Mouse (Mus musculus): Measurements from ENCODE around the gene Olfr1204. TPM values are rescaled to one million over a fixed set of nuclear protein-coding genes. Genes with fewer than 3 reads are reported as not detected.

Gene Olfr1204
- total RNA-seq (2021) = not detected
- long read RNA-seq, experiment 1 = 0 reads
- long read RNA-seq, experiment 2 = 0 reads

- Histone ChIP-seq H3K27ac (no peak within 1 kb of the TSS), H3K4me3 (no peak within 1 kb of the TSS)
- no peak for DNase-seq
- intact Hi-C loops (cut with DNase I) = no loop called here
- TF ChIP-seq CTCF (IDR thresholded peaks at IDR 0.05) = no peak
These were observed at the start of gene Olfr1204 for GRCm38 (mm10) chr2:88848992-88849391. Gene Olfr1204 (plus strand): TSS chr2:88849292.

DNA sequence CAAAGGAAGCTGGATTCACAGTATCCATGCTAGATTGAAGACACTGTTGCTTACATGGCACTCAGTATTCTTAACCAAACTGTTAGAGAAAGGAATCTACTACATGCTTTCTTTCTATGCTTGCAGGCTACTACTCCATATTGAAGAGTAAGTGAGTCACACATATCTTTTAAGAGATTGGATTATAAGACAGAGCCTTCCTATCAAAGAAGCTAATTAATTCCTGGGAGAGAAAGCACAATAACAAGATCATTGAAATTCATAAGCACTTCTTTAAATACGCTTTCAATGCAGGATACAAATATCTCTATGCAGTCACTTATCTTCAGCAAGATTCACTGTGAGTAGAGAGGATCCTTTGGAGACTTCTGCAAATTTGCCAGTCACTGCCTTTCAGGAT lies 34.9 kb upstream of the Olfr1204 start, which contains the start of gene Olfr1202:
TSS of gene Olfr1202 (plus strand) at position 301 of the 400 bp plus-strand sequence.
- intact Hi-C loops (cut with DNase I) = no loop called here
- no peak for DNase-seq
- H3K27ac ChIP-seq = no peak within 1 kb of the TSS
- TF ChIP-seq CTCF (IDR thresholded peaks at IDR 0.05) = no peak
- H3K4me3 ChIP-seq = no peak within 1 kb of the TSS

DNA sequence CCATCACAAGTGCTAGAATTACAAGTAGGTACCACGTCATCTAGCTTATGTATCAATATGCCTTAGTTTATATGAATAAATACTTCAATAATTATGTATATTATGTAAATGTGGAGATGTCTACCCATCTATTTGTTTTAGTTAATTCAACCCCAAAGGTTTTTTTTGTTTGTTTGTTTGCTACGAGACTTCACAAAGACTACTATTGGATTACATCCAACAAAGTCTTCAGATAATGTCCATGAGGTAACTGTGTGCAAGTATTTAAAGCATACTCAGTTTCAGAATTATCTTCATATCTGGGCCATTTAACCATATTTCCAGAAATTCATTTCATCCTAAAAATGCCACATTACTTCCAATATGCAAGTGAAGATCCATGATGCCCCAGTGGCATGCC lies 19.7 kb upstream of the Olfr1204 start, which contains the start of gene Olfr1205:
TSS of gene Olfr1205 (plus strand) at position 301 of the 400 bp plus-strand sequence.
- no peak for TF ChIP-seq CTCF (IDR thresholded peaks at IDR 0.05)
- H3K4me3 ChIP-seq = no peak within 1 kb of the TSS
- H3K27ac ChIP-seq = no peak within 1 kb of the TSS
- DNase-seq = no peak
- intact Hi-C loops (cut with DNase I) = no loop called here

- intact Hi-C loops (cut with DNase I) = no loop called here
- no peak overlapping the region for H3K4me3 ChIP-seq
- H3K27ac ChIP-seq = no peak overlapping the region
- DNase-seq = no peak
- TF ChIP-seq CTCF (IDR thresholded peaks at IDR 0.05) = no peak
These were observed 10.6 kb upstream of the Olfr1204 start for GRCm38 (mm10) chr2:88838477-88838876.

- no peak for TF ChIP-seq CTCF (IDR thresholded peaks at IDR 0.05)
- no peak for DNase-seq
- Histone ChIP-seq H3K27ac (no peak within 1 kb of the TSS), H3K4me3 (no peak within 1 kb of the TSS)
- intact Hi-C loops (cut with DNase I) = no loop called here
These were observed 13.8 kb downstream of the Olfr1204 start, which contains the start of gene Olfr1206 for GRCm38 (mm10) chr2:88862931-88863330. Gene Olfr1206 (plus strand): TSS chr2:88863231.

DNA sequence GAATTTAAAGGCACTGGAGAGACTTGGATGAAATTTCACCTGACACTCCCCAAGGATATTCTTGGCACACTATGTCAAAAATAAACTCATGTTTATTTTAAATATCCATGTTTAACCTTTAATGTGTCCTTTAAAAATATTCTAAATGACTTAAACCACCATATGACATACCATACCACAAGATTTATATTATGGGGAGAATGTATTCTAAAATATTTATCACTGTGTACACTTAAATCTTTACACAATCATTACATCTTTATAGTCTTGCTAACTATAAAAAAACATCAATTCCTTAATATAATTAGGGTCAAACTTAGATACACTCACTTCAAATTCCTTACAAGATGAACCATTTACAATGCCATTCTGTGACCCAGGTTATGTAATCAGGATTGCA lies 53.1 kb downstream of the Olfr1204 start, which contains the start of gene Olfr1208:
TSS of gene Olfr1208 (minus strand) at position 101 of the 400 bp plus-strand sequence.
- Histone ChIP-seq H3K4me3 (no peak within 1 kb of the TSS), H3K27ac (no peak within 1 kb of the TSS)
- no peak for DNase-seq
- intact Hi-C loops (cut with DNase I) = no loop called here
- TF ChIP-seq CTCF (IDR thresholded peaks at IDR 0.05) = no peak

Other genes with a start within 250 kb of the Olfr1204 start
- not detected for gene Olfr1191-ps1, start 208.8 kb upstream of the Olfr1204 start, total RNA-seq (2021)
- gene Olfr1192-ps1, start 200.8 kb upstream of the Olfr1204 start, total RNA-seq (2021) = not detected
- not detected for gene Olfr1193, start 173.7 kb upstream of the Olfr1204 start, total RNA-seq (2021)
- not detected for gene Olfr1195, start 160.1 kb upstream of the Olfr1204 start, total RNA-seq (2021)
- not detected for gene Olfr1196, start 144.7 kb upstream of the Olfr1204 start, total RNA-seq (2021)
- not detected for gene Olfr1197, start 116.9 kb upstream of the Olfr1204 start, total RNA-seq (2021)
- not detected for gene Olfr1198, start 97.9 kb upstream of the Olfr1204 start, total RNA-seq (2021)
- not detected for gene Olfr1199, start 88.8 kb upstream of the Olfr1204 start, total RNA-seq (2021)
- gene Olfr1200, start 78.8 kb upstream of the Olfr1204 start, total RNA-seq (2021) = not detected
- not detected for gene Olfr1201, start 56.3 kb upstream of the Olfr1204 start, total RNA-seq (2021)
- gene Olfr1202, start 34.8 kb upstream of the Olfr1204 start, total RNA-seq (2021) = not detected
- not detected for gene Olfr1205, start 19.6 kb upstream of the Olfr1204 start, total RNA-seq (2021)
- not detected for gene Olfr1206, start 13.9 kb downstream of the Olfr1204 start, total RNA-seq (2021)
- not detected for gene Olfr1208, start 53.0 kb downstream of the Olfr1204 start, total RNA-seq (2021)
- not detected for gene Olfr1209, start 65.9 kb downstream of the Olfr1204 start, total RNA-seq (2021)
- not detected for gene Olfr1211, start 88.8 kb downstream of the Olfr1204 start, total RNA-seq (2021)
- gene Olfr1212, start 104.7 kb downstream of the Olfr1204 start, total RNA-seq (2021) = not detected
- gene Gm13762, start 131.0 kb downstream of the Olfr1204 start, total RNA-seq (2021) = not detected
- not detected for gene Olfr1214, start 143.4 kb downstream of the Olfr1204 start, total RNA-seq (2021)
- not detected for gene Olfr1215, start 157.7 kb downstream of the Olfr1204 start, total RNA-seq (2021)
- gene Olfr1216, start 169.0 kb downstream of the Olfr1204 start, total RNA-seq (2021) = not detected
- gene Olfr1217, start 182.8 kb downstream of the Olfr1204 start, total RNA-seq (2021) = not detected
- not detected for gene Olfr1218, start 211.9 kb downstream of the Olfr1204 start, total RNA-seq (2021)
- not detected for gene Olfr1219, start 234.2 kb downstream of the Olfr1204 start, total RNA-seq (2021)

Measured in gastrocnemius, adult 2 months (tissue).